Mouse (Mus musculus): ENCODE measurements around the gene Nfyc. TPM values are rescaled to one million over a fixed set of nuclear protein-coding genes. Genes with fewer than 3 reads are reported as not detected.
A peak's percentile ranks its signal among the peaks of the same experiment; 100 is the strongest.

Nfyc gene
- polyA plus RNA-seq, 1 experiment from 2014 or later = 98.5 TPM

DNA sequence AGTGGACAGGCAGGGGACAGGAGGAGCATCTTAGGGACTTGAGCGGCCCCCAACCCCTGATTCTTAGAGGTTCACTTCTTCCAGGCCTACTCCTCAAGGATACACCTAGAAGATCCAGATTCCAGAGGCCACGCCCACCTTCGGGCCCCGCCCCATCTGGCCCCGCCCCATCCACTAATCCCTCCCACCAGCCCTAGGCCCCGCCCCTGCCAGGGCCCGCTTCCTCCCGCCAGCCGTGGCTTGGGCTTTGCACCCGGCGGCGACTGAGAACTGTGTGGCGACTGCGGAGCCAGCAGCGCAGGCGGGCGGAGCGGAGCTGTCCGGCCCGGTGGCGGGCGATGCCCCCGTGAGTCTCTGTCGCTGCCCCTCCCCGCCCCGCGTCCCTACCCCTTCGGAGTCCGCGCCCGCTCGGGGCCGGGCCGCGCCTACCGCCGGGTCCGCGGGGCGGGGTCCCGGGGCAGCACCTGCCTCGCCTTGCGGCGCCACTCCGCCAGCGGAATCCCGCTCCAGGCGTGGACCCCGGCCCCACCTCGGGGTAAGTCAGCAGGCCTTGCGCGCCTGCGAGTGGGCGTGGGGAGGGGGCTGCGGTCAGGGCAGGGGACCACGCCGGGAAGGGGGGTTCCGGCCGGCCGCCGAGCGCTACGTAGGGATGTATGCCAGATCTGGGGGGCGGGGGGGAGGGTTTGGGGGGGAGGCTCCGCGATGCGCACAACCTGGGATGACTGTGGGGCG lies 23.4 kb upstream of the Nfyc start, which contains the start of gene Rims3:
Rims3 (plus strand) TSS at position 229 of the 732 bp plus-strand sequence.
- Histone ChIP-seq H3K4me2 (replicated peaks) (peak within 1 kb of the TSS; percentile 74), H3K27ac (replicated peaks) (no peak within 1 kb of the TSS), H3K9ac (replicated peaks) (peak within 1 kb of the TSS; percentile 54), H3K9me3 (no peaks in the 10 kb centered on the region), H3K27me3 (no peaks in the 10 kb centered on the region), H3K36me3 (no peaks in the 10 kb centered on the region), H3K4me3 (peak within 1 kb of the TSS; percentile 52), H3K4me1 (peaks cover 18% of the 10 kb centered on the region)
- peak; percentile 77 for ATAC-seq (replicated peaks)
- WGBS = under 1% methylated on average over 64 of the region's 68 CpGs

DNA sequence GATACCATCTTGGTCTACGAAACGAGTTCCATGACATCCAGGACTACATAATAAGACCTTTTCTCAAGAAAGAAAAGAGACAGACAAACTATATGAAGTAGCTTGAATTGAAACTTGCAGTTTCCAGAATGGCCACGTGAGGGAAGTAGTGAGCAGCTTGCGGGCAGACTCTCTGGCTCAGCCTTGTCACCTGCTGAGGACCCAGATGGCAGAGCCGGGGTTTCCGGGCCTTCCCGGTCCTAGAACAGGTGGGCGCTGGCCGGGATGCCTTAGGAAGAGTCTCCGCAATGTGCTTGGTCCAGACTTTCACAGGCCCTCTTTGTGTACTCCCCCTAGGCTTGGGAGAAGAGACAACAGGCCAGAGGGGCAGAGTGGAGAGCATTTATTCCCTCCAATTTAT lies 19.6 kb upstream of the Nfyc start:
- Histone ChIP-seq H3K4me1 (peaks cover 13% of the 10 kb centered on the region), H3K9ac (replicated peaks) (no peak overlapping the region), H3K9me3 (no peaks in the 10 kb centered on the region), H3K4me3 (no peak overlapping the region), H3K27me3 (no peaks in the 10 kb centered on the region), H3K27ac (replicated peaks) (no peak overlapping the region), H3K36me3 (no peaks in the 10 kb centered on the region), H3K4me2 (replicated peaks) (no peak overlapping the region)
- 3% methylated on average over 10 of the region's 10 CpGs for WGBS
- 0 out of 2 replicates have a peak, but pooled peaks have one; percentile 32 for ATAC-seq (replicated peaks)

DNA sequence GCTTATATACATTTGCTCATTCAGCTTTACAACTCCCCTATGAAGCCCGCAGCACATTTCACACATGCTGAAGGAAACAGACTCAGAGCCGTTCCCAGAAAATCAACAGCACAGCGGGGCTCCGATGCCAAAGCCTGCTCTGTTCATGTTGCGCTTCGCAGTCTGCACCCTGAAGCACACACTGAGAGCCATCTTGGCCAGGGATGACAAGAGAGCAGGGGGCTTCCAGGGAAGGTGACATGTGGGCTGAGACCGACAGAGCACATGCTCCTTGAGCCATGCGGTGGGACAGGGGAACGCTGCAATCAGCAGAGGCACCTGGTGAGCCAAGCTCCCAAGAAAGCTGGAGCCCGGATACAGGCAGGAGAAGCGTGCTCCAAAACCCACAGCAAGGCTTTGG lies 18.1 kb upstream of the Nfyc start:
- ATAC-seq (replicated peaks) = no peak
- Histone ChIP-seq H3K4me1 (0 out of 2 replicates have a peak, but pooled peaks cover 5% of the 10 kb centered on the region), H3K4me3 (no peak overlapping the region), H3K9ac (replicated peaks) (no peak overlapping the region), H3K27me3 (no peaks in the 10 kb centered on the region), H3K27ac (replicated peaks) (no peak overlapping the region), H3K9me3 (no peaks in the 10 kb centered on the region), H3K4me2 (replicated peaks) (no peak overlapping the region), H3K36me3 (no peaks in the 10 kb centered on the region)
- WGBS = 70% methylated on average over 11 of the region's 11 CpGs

DNA sequence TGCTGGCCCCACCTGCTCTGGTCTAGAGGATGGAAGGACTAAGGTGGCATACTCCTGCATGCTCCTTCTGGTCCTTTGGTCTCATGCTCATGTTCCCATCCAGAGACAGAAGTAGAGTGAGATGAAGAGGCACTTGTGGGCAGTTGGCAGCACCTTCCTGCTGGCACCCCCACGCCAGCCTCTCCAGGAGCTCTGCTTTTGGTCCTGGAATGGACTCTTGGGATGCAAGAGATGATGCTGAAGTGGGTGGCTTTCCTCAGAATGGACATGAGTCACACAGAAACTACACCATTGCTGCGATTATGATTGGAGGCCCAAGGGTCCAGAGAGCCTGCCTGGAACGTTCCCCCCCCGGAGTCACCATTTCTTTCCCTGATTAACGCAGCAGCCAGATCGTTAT lies 17.5 kb upstream of the Nfyc start:
- Histone ChIP-seq H3K9ac (replicated peaks) (no peak overlapping the region), H3K36me3 (no peaks in the 10 kb centered on the region), H3K27ac (replicated peaks) (no peak overlapping the region), H3K9me3 (no peaks in the 10 kb centered on the region), H3K27me3 (no peaks in the 10 kb centered on the region), H3K4me3 (no peak overlapping the region), H3K4me2 (replicated peaks) (no peak overlapping the region), H3K4me1 (0 out of 2 replicates have a peak, but pooled peaks cover 5% of the 10 kb centered on the region)
- no peak for ATAC-seq (replicated peaks)
- 65% methylated on average over 6 of the region's 6 CpGs for WGBS

DNA sequence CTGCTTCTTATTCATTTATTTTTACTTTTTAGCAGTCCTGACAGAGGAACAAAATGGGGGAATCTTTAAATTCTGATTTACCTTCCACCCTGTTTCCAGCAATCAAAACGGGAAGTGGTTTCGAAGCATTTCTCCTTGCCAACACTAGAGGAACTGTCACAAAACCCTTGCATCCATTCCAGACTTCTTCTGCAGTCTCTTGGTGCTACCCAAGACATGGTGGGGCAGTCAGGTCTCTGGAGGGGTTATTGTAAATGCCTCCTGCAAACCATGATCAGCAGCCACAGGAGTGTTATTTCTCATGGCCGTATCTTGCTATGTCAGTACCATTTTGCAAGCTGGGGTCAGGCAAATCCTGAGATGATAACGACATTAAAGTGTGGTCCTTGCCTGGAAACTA lies 13.7 kb upstream of the Nfyc start:
- 82% methylated on average over 4 of the region's 4 CpGs for WGBS
- ATAC-seq (replicated peaks) = no peak
- no peaks in the 10 kb centered on the region for H3K36me3 ChIP-seq
- no peaks in the 10 kb centered on the region for H3K27me3 ChIP-seq
- no peak overlapping the region for H3K27ac ChIP-seq (replicated peaks)
- 0 out of 2 replicates have a peak, but pooled peaks cover 5% of the 10 kb centered on the region for H3K4me1 ChIP-seq
- no peak overlapping the region for H3K9ac ChIP-seq (replicated peaks)
- no peaks in the 10 kb centered on the region for H3K9me3 ChIP-seq
- no peak overlapping the region for H3K4me2 ChIP-seq (replicated peaks)
- no peak overlapping the region for H3K4me3 ChIP-seq

DNA sequence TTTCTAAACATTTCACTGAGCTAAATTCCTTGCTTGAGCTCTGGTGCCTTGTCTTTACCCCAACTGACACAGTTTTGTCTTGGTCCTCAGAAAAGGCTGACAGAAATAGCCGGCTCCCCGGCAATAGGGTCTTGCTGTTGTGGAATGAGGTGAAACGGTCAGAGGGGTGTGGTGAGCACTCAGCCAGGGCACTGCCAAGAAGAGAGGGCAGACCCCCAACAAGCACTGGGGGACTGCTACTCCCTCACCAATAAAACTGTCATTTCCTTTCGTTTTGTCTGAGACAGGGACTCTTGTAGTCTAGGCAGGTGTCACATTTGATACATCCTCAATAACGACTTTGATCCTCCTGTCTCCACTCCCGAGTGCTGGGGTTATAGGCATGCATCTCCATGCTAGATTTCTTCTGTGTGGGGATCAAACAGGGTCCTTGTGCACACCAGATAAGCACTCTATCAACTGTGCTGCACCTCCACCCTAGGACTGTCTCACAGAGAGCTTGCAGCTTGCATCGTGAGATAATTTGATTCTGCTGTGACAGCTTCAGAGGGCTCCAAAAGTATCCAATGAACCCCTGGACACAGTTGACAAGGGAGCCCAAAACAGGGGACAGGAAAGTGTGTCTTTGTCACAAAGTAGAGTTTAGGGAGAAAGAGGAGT lies 13.2 kb upstream of the Nfyc start:
- 0 out of 2 replicates have a peak, but pooled peaks cover 1% of the 10 kb centered on the region for H3K4me1 ChIP-seq
- no peaks in the 10 kb centered on the region for H3K27me3 ChIP-seq
- no peak for ATAC-seq (replicated peaks)
- H3K4me3 ChIP-seq = no peak overlapping the region
- WGBS = 66% methylated on average over 7 of the region's 7 CpGs
- H3K27ac ChIP-seq (replicated peaks) = no peak overlapping the region
- H3K9ac ChIP-seq (replicated peaks) = no peak overlapping the region
- H3K9me3 ChIP-seq = no peaks in the 10 kb centered on the region
- no peaks in the 10 kb centered on the region for H3K36me3 ChIP-seq
- no peak overlapping the region for H3K4me2 ChIP-seq (replicated peaks)

DNA sequence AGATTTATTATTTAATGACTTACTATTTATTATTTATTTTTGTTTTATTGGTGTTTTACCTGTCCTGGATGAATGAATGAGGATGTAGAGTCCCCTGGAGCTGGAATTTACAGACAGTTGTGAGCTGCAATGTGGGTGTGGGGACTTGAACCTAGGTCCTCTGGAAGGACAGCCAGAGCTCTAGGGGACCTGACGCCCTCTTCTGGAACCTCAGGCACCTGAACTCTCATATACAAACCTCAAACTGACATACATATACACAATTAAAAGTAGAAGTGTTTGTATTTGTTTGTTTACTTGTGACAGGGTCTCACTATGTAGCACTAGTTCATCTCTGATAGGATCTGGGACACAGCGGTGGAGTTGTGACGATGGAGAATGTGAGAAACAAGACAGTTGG lies 10.0 kb upstream of the Nfyc start:
- no peak overlapping the region for H3K9ac ChIP-seq (replicated peaks)
- no peaks in the 10 kb centered on the region for H3K9me3 ChIP-seq
- no peaks in the 10 kb centered on the region for H3K27me3 ChIP-seq
- no peaks in the 10 kb centered on the region for H3K4me1 ChIP-seq
- H3K27ac ChIP-seq (replicated peaks) = no peak overlapping the region
- no peak for ATAC-seq (replicated peaks)
- H3K4me3 ChIP-seq = no peak overlapping the region
- 89% methylated on average over 3 of the region's 3 CpGs for WGBS
- no peaks in the 10 kb centered on the region for H3K36me3 ChIP-seq
- no peak overlapping the region for H3K4me2 ChIP-seq (replicated peaks)

DNA sequence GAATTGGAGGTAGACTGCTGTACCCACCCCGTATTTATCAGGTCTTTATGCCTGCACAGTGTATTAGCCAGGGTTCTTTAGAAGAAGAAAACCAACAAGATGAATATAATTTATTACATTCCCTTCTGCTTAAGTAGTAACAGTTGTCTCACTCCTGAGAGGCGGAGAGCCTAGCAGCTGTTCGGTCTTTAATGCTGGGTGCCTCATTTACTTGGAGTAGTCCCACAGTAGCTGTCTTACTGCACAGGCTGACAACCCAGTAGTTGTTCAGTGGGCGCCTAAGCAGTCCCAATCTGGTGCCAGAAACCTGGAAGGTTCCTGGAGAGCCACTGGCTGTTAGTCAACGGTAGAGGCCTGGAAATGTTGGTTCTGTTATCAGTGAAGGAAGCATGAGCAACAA lies 605 bp downstream of the Nfyc start:
- no peak overlapping the region for H3K4me3 ChIP-seq
- H3K27me3 ChIP-seq = no peaks in the 10 kb centered on the region
- 84% methylated on average over 5 of the region's 5 CpGs for WGBS
- no peaks in the 10 kb centered on the region for H3K9me3 ChIP-seq
- no peak overlapping the region for H3K27ac ChIP-seq (replicated peaks)
- no peak for ATAC-seq (replicated peaks)
- no peaks in the 10 kb centered on the region for H3K36me3 ChIP-seq
- H3K4me2 ChIP-seq (replicated peaks) = no peak overlapping the region
- no peaks in the 10 kb centered on the region for H3K4me1 ChIP-seq
- no peak overlapping the region for H3K9ac ChIP-seq (replicated peaks)

DNA sequence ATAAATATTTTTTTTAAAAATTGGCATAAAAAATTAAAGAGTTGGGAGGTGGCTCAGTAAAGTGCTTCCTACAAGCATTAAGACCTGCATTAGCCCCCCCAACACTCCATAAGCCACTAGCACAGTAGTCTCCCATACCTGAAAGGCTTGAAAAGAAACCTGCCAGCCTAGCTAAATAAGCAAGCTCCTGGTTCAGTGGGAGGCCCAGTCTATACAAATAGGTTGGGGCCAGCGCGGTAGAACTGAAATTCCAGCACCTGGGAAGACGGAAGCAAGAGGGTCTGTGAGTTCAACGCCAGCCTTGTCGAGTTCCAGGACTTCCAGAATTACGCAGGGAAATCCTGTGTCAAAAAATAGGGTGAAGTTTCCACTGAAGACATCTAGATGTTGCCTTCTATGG lies 5.0 kb downstream of the Nfyc start:
- no peak for ATAC-seq (replicated peaks)
- H3K27me3 ChIP-seq = no peaks in the 10 kb centered on the region
- H3K27ac ChIP-seq (replicated peaks) = peak overlapping the region; percentile 100; the same call in 1 of the 2 replicates
- H3K9me3 ChIP-seq = no peaks in the 10 kb centered on the region
- peak overlapping the region; percentile 50; the same call in 1 of the 2 replicates for H3K4me2 ChIP-seq (replicated peaks)
- peaks cover 14% of the 10 kb centered on the region for H3K4me1 ChIP-seq
- WGBS = 92% methylated on average over 6 of the region's 6 CpGs
- no peak overlapping the region for H3K4me3 ChIP-seq
- H3K36me3 ChIP-seq = no peaks in the 10 kb centered on the region
- H3K9ac ChIP-seq (replicated peaks) = no peak overlapping the region

DNA sequence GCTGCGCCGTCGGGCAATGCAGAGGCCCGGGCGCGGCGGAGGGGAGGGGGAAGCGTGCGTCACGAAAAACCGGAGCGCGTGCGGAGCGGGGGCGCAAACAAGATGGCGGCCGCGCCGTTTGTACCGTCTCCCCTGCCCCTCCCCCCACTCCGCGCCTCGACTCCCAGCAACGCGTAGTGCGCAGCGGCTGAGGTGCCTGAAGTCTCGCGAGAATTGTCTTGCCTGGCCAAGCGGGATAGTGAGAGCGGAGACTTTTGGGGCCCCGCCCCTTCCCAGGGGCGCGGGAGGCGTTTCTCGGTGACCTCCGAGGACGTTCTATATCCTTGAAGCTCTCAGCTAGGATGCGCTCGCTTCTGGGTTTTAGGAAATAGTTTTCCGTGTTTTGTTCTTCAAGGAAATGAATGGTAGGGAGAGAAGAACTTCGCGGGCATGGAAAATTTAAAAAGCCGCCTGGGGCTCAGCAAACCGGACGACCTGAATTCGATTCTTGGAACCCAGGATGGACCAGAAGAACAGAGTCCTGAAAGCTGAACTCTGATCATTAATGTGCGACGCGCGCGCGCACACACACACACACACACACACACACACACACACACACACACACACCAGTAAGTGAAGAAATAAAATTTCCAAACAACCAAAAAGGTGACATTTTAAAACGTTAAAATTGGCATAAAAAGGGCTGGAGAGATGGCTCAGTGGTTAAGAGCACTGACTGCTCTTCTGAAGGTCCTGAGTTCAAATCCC lies 5.6 kb downstream of the Nfyc start:
- Histone ChIP-seq H3K36me3 (no peaks in the 10 kb centered on the region), H3K4me1 (peaks cover 14% of the 10 kb centered on the region), H3K9ac (replicated peaks) (peak overlapping the region; percentile 99), H3K27ac (replicated peaks) (peak overlapping the region; percentile 100), H3K4me2 (replicated peaks) (peak overlapping the region; percentile 50), H3K4me3 (peak overlapping the region; percentile 73), H3K27me3 (no peaks in the 10 kb centered on the region), H3K9me3 (no peaks in the 10 kb centered on the region)
- WGBS = under 1% methylated on average over 51 of the region's 55 CpGs
- peak; percentile 98 for ATAC-seq (replicated peaks)

DNA sequence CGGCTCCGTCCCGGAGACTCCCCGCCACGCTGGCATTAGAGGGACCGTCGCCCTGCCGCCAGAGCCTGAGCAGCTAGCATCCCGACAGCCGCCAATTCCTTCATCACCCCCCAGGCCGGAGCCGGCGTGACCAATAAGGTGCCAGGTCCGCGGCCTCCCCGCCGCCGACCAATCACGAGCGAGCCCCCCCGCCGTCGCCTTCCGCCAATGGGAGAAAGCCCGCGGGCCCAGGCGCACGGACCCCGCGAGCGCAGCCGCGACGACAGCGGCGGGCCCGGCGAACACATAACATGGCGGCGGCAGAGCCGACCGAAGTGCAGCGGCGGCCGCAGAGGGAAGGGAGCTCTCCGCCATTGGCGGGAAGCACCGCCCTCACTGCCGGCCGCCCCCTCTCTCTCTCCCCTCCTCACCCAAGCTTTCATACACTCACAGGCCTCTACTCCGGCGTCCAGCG lies 6.2 kb downstream of the Nfyc start:
- WGBS = under 1% methylated on average over 44 of the region's 53 CpGs
- ATAC-seq (replicated peaks) = peak; percentile 96
- Histone ChIP-seq H3K27ac (replicated peaks) (peak overlapping the region; percentile 100), H3K9me3 (no peaks in the 10 kb centered on the region), H3K4me2 (replicated peaks) (peak overlapping the region; percentile 50), H3K4me3 (peak overlapping the region; percentile 73), H3K9ac (replicated peaks) (peak overlapping the region; percentile 99), H3K36me3 (no peaks in the 10 kb centered on the region), H3K4me1 (peaks cover 14% of the 10 kb centered on the region), H3K27me3 (no peaks in the 10 kb centered on the region)
